Comparison of ENCODE assay signal across 16 mouse cellular contexts in the genomic region with DNA sequence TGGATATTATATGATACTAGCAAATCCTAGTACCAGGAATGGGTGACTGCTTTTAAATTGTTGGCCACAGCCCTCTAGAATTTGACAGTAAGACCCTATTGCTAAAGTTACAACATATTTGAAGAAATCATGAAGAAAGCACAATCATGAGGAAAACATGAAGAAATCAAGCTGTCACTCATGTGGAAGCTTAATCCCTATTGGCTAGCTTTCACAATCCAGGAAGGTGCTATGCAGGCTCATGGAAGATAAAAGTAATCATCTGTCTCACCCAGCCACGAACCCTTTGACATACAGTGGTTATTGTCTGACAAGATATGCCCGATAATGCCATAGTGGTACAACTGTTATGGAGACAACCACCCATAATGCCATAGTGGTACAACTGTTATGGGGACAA. TPM values are rescaled to one million over a fixed set of nuclear protein-coding genes. Genes with fewer than 3 reads are reported as not detected.
A peak's percentile ranks its signal among the peaks of the same experiment; 100 is the strongest.
DNase-seq lines count a peak whose midpoint lies in the region; ATAC-seq lines count a peak whose summit lies in the region.
"Had no signal": no experiment of that assay in that cellular context is flagged by ENCODE, and none has a peak within 500 bp of the region (broad histone marks: within the 10 kb centered on the region; RNA-seq: fewer than 3 reads in every experiment).

No protein-coding gene starts in this region.

- DNase-seq in 416B (ENCODE audit: low read depth) (peak; percentile 48), adipocyte (ENCODE audit: low spot score) (peak; percentile 12)
- no peak for DNase-seq in right cerebral cortex, postnatal 36 days (ENCODE audit: low spot score in 2 of 2)
- no peak for DNase-seq in heart, adult 11 months
- DNase-seq: adrenal gland, postnatal 25 days; B cell, adult 2 months; cerebellum, adult 11 months; cerebellum, adult 18-20 months; cerebellum, adult 8-10 months; cerebellum, adult 9-11 months; cerebellum, postnatal 25 days had no signal

- peak; percentile 51 for ATAC-seq in megakaryocyte progenitor cell, adult 5-6 weeks (replicated peaks; ENCODE audit: poor library complexity)
- ATAC-seq: forebrain, embryonic 13.5 days; forebrain, embryonic 15.5 days; forebrain, postnatal 0 days; Patski had no signal

RNA-seq across cellular contexts. Expression of gene Prg4, which starts 32.2 kb away (rescaled TPM):
- total RNA-seq in megakaryocyte progenitor cell, adult 5-6 weeks (2015) = not detected in 2 replicates
- not detected in 2 replicates for total RNA-seq in megakaryocyte progenitor cell, adult 5-6 weeks (2017)

Comparison
In these comparisons a context has a peak if more than half of its experiments do, and no peak if none do; other contexts are left out.
1. DNase-seq: peak in 416B (single experiment) and adipocyte (single experiment); none in right cerebral cortex, postnatal 36 days (0 of 2) and heart, adult 11 months (single experiment).